Mouse (Mus musculus) spleen, adult 18-20 months (tissue): ENCODE data around the gene Zfp541.

Experiments
- DNase-seq, 2 experiments: peaks; one replicate each; pipeline ENCODE4 v3.0.0; 2022; ENCODE audit warnings: mixed read lengths in 2 of 2

The Zfp541 gene

DNA sequence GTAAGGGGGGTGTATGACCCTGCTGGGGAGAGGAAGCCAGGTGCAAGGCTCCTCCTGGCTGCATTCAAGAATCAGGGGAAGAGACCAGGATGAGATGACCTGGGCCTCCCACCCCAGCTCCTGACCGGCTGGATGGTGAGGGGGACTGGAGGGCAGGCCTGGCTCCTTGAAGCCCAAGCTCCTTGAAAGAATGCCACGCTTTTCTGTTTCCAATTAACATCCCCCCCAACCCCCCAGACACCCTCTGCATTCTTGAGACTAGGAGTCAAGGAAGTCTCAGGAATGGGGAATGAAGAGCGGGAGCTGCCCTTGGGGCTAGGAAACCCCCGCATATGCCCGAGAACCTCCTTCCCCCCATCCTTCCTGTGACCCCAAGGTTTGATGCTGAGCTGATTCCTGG lies 17.1 kb upstream of the Zfp541 start:
- DNase-seq, result no peak

DNA sequence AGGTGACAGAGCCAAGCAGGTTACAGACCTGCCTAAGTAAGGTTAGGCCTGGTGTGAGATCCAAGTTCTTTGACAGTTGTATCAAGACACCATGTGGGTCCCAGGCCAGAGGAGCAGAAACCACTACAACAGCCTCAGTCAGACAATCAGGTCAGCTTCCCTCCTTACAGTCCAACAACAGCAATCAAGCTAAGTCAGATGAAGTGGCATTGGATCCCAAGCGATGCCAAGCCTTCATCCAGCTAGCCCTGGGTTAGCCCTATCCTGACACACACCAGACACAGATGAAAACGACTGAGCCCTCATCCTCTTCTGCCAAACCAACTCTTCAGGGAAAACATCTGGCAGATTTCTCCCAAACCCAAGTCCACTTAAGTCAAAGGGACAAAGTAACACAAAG lies 16.1 kb upstream of the Zfp541 start:
- DNase-seq, result no peak

DNA sequence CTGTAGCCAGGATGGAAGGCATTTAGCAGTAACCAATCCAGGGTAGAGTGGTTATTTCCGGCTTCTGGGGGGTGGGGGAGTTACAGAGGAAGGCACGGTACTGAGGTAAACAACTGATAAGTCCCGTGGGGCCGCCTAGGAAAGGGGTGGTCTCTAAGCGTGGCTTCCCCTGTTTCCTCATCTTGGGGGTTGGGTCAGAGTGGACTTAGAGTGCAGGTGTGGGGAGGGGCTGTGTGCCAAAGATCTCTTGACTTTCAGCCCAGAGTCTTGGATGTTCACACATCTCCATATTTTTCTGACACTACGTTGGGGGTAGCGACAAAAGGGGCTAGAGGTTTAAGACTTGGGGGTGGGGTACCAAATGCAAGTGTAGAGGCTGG lies 15.5 kb upstream of the Zfp541 start:
- peak; percentile 74 to 79 for DNase-seq

DNA sequence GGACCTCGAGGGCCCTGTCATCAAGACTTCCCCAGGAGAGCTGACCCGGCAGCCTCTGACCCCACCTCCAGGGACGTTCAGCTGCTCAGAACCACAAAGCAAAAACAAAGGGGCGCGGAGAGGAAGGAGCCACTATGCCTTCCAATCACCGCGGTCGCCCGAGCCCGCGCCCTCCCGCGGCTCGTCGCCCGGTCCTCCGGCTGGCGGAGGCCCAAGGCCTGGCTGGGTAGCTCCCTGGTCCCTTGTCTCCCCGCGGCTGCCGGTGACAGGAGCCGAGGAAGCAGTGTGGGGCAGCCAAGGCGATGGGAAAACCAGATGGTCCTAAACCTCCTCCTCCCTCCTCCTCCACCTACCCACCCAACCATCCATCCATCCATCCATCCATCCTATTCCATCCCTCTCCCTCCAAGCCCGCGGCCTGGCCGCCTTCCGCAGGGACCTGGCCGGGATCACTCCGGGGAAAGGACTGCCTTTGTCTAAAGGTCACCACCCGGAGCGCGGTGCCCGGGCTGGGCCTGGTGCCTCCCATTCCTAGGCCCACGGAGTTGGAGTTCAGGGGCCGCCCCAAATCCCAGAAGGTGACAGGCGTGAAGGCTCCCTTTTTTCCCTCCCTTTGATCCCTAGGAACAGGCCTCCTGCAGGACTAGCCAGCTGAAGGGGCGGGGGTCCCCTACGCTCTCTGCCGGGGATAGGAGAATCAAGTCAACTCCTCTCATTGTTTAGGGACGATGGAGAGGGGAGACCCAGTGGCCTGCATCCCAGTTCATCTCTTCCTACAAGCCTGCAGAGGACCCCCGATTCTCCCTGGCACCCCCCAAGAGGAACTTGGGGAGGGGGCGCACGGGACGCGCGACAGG lies 14.9 kb upstream of the Zfp541 start:
- DNase-seq, result peak; percentile 70 to 72

DNA sequence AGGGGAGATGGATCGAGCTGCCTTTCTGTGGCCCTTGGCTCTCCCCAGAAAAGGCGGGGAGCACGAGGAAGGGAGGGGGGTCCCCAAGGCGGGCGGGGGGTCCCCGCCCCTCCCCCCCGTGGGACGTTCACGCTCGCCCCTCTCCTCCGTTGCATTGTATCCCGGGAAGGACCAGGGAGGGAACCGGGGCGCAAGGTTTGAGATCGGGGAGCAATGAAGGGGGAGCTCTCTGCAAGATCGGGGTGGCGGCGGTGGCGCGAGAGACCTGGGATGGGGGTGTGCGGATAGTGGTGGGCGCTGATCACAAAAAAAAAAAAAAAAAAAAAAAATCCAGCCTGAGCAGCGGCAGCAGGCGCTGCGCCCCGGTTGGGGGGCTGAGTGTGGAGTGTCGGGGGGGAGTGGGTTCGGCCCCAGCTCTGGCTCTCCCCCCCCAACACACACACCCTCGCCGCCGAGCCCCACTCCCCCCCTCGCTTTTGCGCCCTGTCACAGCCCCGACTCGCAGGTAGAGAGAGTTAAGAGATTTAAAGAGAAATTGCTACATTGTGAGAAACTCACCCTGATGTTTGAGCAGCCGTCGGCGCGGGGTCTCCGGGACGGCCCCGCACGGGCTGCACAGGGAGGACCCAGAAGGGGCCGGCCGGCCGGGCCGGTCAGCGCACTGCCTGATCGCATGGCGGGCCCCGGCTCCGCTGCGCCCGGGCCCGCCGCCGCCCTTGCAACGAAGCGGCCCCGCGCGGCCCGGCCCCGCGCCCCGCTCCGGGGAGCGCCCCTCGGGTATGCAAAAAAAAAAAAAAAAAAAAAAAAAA lies 14.1 kb upstream of the Zfp541 start, which contains the start of gene Bicra:
TSS of gene Bicra (minus strand) at position 584 of the 809 bp plus-strand sequence.
- DNase-seq, result peak; percentile 75 to 80

DNA sequence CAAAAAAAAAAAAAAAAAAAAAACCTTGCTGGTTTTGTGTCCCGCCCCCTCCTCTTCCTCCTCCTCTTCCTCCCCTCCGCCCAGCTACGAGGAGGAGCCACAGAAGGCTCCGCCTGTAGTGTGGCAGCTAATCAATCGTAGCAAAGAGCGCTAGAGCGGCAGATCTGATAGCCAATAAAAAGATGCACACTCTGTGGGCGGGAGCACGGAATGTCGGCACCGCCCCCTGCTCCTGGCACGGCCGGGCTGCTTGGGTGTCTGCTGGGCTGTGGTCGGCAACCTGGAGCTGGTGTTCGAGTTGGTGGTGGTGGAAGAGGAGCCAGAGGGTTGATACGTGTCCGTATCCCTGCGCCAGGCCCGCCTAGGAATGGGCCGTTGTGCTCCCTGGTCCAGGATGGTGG lies 13.4 kb upstream of the Zfp541 start:
- peak; percentile 95 to 97 for DNase-seq

DNA sequence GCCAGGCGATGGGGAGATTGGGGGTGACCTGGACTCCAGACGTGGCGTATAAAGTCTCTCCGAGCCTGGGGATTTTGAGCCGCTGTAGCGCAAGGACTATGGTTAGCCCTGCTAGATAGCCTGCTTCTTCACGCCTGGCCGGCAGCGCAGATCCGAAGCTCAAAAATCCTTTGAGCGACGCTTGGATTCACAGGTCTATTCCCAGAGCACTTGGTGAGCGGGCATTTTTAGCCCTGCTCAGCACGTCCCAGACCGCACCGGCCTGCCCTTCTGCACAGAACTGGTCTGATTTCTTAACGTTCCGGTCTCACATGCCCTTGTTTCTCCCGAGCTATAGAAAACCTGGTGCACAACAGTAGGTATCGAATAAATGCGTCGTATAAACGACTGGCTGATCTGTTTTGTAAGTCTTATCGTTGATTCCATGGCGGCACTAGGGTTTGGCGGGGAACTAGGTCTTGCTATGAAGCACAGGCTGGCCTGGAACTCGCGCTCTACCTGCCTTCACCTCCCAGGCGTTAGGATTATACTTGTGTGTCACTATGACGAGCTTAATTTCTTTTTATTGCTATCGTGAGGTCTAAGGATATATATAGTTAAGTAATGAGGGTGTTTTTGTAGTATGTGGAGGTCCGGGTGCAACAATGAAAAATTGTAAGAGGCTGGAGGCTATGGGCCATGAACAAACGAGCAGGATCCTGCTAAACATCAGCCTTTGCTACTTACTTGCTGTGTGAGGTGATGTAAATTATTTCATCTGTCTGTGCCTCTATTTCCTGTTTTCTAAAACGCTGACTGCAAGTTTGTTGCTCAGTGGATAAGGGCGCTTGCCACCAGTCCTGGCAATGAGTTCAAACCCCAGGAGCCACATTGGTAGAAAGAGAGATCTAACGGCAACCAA lies 12.7 kb upstream of the Zfp541 start:
- DNase-seq, result no peak

DNA sequence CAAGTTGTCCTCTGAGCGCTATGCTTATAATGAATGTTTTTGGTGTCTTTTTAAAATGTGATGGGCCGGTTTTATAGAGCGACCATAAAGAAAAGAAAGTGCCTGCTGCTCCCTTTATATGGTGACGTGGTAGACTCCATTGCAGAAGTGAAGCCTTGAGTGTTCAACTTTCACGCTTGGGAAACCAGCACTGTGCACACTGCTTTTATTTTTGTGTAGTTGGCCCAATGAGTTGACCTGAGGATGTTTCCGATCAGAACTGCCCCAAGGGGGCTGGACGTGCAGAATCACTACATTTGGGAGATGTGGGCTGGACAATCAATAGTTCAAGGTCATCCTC lies 12.1 kb upstream of the Zfp541 start:
- DNase-seq, result no peak

DNA sequence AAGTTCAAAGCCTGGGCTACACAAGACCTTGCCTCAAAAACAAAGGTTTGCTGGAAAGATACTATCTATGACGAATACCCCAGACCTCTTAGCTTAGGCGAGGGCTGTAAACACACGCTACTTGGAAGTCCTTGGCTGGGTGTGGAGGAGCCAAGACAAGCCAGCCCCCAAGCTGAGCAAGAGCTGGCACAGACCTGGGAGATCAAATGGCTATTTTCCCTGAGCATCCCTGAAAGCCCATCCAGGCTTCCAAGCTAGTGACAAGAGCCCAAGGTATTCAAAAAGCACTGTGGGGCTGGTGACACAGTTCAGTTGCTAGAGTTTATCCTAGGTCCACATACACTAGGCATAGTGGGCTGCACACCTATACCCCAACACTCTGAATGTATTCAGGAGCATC lies 11.0 kb upstream of the Zfp541 start:
- no peak for DNase-seq

DNA sequence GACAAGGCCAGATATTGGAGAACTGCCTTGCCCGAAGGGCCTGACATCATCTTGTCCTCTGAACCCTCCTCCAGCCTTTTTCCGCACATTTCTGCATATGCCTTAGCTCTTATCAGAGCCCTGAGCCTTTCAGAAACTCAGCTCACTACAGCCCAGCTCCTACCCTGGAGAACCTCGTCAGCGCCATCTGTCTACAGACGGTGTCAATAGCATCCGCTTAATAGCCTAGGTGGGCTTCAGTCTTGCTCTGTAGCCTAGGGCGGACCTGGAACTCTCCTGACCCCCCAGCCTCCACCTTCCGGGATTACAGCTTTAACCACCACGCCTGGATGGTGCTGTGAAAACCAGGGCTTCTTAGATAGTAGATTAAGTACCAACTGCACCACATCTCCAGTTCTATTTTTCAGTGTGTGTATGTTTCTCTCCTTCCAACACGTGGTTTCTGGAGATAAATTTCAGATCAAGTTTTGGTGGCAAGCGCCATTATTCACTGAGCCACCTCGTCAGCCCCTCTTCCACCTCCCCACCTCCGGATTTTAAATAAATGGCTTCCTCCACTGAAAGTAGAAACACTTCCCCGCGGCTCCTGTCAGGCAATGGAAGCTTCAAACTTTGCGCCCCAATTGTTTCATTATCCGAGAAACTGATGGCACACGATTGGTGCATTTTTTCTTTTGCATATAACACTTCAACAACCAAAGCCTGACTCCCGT lies 9.6 kb upstream of the Zfp541 start:
- DNase-seq, result peak; percentile 66 to 81

DNA sequence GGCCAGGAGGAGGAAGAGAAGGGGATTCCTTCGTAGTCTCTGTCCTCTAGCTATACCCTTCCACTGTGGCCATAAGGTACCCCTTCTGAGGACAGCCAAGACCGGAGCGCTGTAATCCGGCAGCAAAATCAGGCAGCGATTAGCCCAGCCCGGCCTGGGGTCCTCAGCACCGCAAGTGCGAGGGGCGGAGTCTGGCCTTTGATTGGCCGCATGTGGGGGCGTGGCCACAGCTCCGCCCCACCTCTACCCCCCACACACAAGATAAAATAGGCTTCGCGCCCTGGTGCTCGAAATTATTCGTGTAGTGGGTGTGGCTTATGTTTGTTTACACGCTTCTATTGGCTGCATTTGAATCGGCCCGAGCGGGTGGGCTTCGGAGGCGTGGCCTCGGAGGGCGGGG lies 8.9 kb upstream of the Zfp541 start:
- peak; percentile 93 to 96 for DNase-seq

DNA sequence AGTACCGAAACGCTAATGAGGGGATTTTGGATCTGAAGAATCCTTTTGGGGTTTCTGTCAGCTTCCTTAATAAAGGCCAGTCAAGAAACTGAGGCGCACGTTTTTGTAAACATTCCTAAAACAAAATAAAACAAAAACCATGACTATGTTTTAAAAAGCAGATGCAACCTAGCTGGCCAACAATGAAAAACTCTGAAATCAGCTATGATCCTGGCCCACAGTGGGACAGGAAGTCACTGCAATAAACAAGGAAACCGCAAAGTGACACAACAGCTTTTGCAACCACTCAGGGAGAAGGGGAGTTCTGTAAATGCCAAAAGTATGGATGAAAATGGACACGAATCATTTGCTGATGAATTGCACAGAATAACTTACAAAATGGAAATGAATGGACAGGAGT lies 8.5 kb upstream of the Zfp541 start:
- no peak for DNase-seq

DNA sequence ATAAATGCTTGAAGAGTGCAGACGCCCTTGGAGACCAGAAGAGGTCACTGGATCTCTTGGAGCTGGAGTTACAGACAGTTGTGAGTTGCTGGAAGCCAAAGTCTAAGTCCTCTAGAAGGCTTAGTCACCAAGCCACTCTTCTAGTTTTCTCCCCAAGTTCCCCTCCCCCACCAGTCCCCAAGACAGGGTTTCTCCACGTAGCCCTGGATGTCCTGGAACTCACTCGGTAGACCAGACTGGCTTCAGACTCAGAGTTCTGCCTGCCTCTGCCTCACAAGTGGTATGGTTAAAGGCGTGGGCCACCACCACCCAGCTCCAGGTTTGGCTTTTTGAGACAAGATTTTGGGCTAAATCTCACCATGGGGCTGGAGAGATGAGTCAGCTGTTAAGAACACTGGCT lies 6.6 kb upstream of the Zfp541 start:
- DNase-seq, result no peak

DNA sequence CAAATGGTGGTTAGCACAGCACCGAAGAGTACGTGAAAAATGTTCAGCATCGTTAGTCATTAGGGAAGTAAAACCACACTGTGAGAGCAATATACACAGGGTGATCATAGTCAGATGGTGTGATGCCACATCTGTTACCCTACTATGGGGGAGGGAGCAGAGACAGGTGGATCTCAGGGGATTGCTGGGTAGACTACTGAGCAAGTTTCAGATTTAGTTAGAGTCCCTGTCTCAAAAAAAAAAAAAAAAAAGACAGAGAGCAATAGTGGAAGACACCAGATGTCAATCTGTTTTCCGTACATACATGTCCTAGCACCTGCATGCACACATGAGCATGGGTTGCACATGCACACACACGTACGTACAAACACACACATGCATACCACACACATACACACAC lies 5.9 kb upstream of the Zfp541 start:
- no peak for DNase-seq

DNA sequence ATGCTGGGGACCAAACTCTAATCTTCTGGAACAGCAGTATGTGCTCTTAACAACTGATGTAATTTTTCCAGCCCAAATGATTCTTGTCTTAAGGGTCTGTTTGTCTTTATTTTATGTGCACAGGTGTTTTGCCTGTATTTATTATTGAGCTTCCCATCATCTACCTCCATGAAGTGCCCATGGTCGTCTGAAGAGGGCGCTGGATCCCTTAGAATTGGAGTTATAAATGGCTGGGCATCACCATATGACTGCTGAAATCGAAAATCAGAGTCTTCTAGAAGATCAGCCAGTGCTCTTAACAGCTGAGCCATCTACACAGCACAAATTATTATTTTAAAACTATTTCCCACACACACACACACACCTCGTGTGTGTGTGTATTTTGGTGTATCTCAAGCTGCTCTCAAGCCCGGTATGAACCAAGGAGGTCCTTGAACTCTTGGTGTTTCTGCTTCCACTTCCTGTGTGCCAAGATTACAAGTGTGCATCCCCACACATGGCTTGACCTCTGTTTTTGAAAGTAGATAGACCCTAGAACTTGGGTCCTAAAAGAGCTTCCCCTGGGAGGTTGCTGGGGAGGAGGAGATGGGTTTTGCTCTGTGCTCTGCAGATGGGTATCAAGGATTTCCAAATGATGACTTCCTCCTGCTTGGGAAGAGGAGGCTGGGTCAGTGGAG lies 5.0 kb upstream of the Zfp541 start:
- no peak for DNase-seq

DNA sequence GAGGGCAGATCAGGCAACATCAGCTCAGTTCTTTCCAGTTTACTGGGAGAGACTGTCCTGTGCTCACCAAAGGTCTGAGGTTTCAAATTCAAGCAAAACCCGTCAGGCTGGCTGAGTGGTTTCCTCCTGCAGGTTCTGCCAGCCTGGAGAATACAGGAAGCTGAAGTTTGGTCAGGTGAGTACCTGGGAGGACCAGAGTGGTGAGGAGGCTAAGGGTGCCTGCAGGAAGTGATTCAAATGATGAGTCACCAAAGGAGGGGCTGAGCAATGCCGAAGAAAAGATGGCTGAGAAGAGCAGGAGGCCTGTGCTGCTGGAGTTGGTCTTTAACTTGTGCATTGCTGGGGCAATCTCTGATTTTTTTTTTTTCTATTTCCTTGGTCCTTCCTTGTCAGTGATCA lies 4.5 kb upstream of the Zfp541 start:
- DNase-seq, result no peak

DNA sequence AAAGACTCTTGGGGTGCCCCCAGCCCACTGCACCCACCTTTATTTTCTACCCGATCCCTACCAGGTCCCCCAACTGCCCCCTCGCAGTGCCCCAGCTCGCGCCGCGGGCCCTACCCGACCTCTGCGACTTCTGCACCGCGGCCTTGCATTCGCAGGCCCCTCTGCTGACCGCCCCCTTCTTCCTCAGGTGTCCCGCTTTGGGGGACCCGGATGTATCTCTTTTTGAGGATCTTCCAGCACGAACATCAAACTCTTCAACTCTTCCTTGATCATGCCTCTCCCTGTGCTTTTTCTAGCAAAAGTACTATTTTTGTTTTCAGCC lies 446 bp downstream of the Zfp541 start:
- no peak for DNase-seq

DNA sequence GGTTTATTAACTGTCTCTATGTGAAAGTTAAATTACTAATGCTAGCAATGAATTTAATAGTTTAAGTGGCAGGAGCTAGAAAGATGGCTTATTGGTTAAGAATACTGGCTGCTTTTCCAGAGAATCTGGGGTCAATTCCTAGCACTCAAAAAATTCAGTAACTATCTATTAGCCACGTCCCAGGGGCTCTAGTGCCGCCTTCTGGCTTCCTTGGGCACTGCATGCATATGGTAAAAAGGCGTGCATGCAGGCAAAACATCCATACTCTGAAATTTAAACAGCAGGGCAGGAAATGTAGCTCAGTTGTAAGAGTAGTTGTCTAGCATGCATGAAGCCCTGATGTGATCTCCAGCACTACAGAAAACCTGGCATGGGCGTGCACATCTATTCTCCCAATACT lies 1.9 kb downstream of the Zfp541 start:
- no peak for DNase-seq

DNA sequence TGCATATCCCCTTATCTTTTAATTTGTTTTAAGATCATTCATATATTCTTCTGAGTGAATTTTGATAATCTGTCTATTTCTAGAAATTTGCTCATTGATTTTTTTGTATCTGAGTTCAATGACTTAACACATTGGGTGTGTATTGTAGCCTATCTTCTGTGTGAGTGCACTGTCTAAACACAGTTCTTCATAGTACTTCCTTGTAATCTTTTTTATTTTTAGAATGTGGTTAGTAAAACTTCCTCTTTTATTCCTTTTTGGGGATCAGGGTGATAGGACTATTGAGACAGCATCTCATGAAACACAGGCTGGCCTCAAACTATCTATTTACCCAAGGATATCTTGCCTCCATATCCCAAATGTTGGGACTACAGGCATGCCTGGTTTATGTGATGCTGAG lies 9.2 kb downstream of the Zfp541 start:
- DNase-seq, result no peak

DNA sequence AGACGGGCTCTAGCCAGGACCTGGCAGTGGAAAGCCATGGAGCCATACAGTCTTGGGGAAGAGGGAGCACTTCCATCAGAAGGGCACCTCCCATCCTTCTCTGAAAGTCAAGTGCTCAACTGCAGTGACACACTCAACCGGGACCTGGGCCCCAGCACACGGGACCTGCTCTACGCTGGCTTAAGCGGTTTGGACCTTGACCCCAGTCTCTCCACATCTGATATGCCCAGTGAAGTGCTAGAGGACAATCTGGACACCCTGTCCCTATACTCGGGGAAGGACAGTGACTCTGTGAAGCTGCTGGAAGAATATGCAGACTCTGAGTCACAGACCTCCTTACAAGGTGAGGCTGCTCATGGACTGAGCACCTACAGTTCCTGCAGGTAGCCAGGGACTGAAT lies 10.3 kb downstream of the Zfp541 start:
- DNase-seq, result no peak

DNA sequence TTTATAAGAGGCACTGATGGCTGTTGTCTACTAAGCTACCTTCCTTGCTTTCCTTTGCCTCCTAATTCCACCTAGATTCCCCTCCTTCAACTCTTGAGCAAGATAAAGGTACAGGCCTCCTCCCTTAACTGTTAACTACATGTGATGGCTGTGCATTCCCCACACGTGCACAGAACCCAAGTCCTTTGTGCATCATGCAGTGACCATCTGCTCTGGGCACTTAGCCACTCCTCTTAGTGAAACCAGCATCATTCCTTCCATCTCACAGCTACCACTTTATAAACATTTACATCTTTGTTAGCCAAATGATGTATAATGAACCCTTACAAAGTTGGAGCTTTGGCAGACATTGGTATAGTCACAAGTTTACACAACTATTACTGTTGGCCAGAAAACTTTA lies 18.3 kb downstream of the Zfp541 start:
- no peak for DNase-seq

DNA sequence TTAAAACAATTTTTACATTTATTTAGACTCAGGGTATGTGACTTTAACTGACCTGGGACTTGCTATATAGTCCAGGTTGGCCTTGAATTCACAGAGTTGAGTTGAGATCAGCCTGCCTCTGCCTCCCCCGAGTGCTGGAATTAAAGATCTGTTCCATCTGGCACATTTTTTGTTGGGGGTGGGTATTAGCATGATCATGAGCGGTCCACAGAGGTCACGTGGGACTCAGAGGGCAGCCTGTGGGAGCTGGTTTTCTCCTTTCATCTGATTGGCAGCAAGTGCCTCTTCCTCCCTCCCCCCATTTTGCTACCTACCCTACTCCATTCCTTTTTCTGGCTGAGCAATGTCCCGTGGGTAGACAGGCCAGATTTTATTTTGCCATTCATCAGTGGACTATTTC lies 19.0 kb downstream of the Zfp541 start:
- no peak for DNase-seq
